Mouse (Mus musculus) heart, embryonic 15.5 days (tissue): ENCODE measurements around the gene Sgms2. TPM values are rescaled to one million over a fixed set of nuclear protein-coding genes. Genes with fewer than 3 reads are reported as not detected.

Experiments used
- ATAC-seq: fragments of 200-750 bp; cut with Nextera tagmentation; replicated peaks from 2 replicates; pipeline ENCODE4 v1.8.0; 2017; ENCODE audit warnings: low read depth, moderate TSS enrichment; ENCODE audit not compliant: insufficient number of reproducible peaks, insufficient read depth, low FRiP score
- H3K27ac ChIP-seq: fragments of 300-500 bp; sonication (generic); 2 replicates; pipeline ENCODE4 v1.5.1; 2015; ENCODE audit warnings: mild to moderate bottlenecking, inconsistent platforms
- H3K27me3 ChIP-seq: fragments of 300-500 bp; sonication (generic); 2 replicates; pipeline ENCODE4 v1.6.1; 2015; ENCODE audit warnings: inconsistent platforms
- H3K36me3 ChIP-seq: fragments of 300-500 bp; sonication (generic); 2 replicates; pipeline ENCODE4 v1.6.1; 2015; ENCODE audit warnings: mild to moderate bottlenecking, inconsistent platforms
- H3K4me1 ChIP-seq: fragments of 300-500 bp; sonication (generic); replicated peaks from 2 replicates; pipeline ENCODE4 v1.6.1; 2015; ENCODE audit warnings: inconsistent platforms
- H3K4me2 ChIP-seq: fragments of 300-500 bp; sonication (generic); 2 replicates; pipeline ENCODE4 v1.6.1; 2015; ENCODE audit warnings: inconsistent platforms, mild to moderate bottlenecking, moderate library complexity
- H3K4me3 ChIP-seq: fragments of 300-500 bp; sonication (generic); 2 replicates; pipeline ENCODE4 v1.5.1; 2015; ENCODE audit warnings: mild to moderate bottlenecking, inconsistent platforms
- H3K9ac ChIP-seq: fragments of 300-500 bp; sonication (generic); 2 replicates; pipeline ENCODE4 v1.6.1; 2015; ENCODE audit warnings: mild to moderate bottlenecking, inconsistent platforms
- H3K9me3 ChIP-seq: fragments of 300-500 bp; sonication (generic); replicated peaks from 2 replicates; pipeline ENCODE4 v1.6.1; 2016; ENCODE audit warnings: inconsistent platforms
- WGBS: fragments of 180-500 bp; shearing (Covaris S2); methylation state at CpG from one replicate; pipeline ENCODE4 v1.1.7; 2015; ENCODE audit warnings: mixed read lengths; 5-methylcytosine and 5-hydroxymethylcytosine counted together
- polyA plus RNA-seq: library from polyadenylated mRNA; unstranded; fragments of >200 nt; fragmentation: Nextera tagmentation; extraction: Ambion mirVana; gene quantifications from 2 replicates; pipeline ENCODE4 v1.2.1, GENCODE M21; 2015

The Sgms2 gene
- polyA plus RNA-seq, 1 experiment from 2014 or later = 1.8 TPM

DNA sequence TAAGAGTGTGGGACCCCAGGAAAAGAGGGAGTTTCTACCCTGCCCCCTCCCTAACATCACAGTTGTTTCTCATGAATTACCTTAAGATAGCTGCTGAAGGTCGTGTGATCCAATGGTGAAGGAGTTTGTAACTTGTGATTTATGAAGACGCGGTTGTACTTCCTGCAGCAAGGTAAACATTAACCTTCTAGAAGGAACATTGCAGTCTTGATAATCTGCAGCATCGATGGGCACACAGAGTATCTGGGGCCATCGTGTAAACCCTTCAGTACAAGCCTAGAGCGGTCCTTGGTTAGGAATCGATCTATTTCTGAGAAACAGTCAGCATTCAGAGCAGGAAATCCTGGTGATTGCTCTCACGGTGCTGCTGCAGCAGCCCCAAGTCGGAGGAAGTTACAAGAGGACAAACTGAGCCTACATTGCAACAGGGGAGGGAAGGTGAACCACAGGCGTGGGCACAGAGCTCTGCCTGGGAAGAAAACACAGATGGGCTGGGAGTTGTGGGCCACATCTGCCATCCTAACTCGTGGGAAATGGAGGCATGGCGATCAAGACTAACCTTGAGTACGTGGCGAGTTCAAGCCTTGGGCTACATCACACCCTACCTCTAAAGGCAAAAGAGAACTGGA, 13.5 kb upstream of the Sgms2 start:
- H3K27ac ChIP-seq = no peak overlapping the region
- no peaks in the 10 kb centered on the region for H3K27me3 ChIP-seq
- H3K4me3 ChIP-seq = no peak overlapping the region
- 73% methylated on average over 14 of the region's 14 CpGs for WGBS
- no peak overlapping the region for H3K4me2 ChIP-seq
- no peaks in the 10 kb centered on the region for H3K9me3 ChIP-seq
- no peak overlapping the region for H3K9ac ChIP-seq
- H3K4me1 ChIP-seq = no peaks in the 10 kb centered on the region
- no peaks in the 10 kb centered on the region for H3K36me3 ChIP-seq
- no peak for ATAC-seq

DNA sequence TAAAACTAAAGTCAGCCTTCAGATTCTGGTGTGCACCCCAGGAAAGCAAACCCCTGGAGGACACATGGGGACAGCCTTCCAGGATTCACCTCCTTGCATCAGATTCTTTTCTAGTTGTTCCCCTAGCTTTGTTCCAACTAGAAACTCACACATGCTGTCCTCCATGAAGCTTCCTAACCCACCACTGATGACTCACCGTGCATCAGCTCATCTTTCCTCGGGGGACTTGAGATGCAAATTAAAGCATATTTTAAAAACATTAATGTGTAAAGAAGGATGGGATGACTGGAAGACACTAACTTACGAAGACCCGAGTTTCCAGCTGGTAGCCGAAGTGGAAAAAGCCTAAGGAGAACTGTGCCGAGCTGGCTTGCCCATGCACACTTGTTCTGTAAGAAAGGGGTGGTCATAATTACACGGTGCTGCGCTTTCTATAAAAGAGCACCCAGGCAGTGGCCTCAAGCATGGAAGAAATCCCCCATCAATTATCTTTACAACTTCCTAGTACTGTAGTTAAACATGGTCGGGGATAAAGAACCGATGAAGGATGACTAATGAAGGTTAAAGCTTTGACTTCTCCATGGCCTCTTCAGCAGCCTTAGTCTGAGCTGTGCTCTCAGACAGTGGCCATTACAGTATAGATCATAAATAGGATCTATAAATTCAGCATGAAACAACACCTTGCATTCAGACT, 10.6 kb upstream of the Sgms2 start:
- H3K36me3 ChIP-seq = no peaks in the 10 kb centered on the region
- no peak overlapping the region for H3K9ac ChIP-seq
- H3K4me3 ChIP-seq = no peak overlapping the region
- no peak overlapping the region for H3K4me2 ChIP-seq
- H3K27ac ChIP-seq = no peak overlapping the region
- no peak for ATAC-seq
- H3K27me3 ChIP-seq = no peaks in the 10 kb centered on the region
- H3K4me1 ChIP-seq = no peaks in the 10 kb centered on the region
- WGBS = 79% methylated on average over 10 of the region's 10 CpGs
- no peaks in the 10 kb centered on the region for H3K9me3 ChIP-seq

DNA sequence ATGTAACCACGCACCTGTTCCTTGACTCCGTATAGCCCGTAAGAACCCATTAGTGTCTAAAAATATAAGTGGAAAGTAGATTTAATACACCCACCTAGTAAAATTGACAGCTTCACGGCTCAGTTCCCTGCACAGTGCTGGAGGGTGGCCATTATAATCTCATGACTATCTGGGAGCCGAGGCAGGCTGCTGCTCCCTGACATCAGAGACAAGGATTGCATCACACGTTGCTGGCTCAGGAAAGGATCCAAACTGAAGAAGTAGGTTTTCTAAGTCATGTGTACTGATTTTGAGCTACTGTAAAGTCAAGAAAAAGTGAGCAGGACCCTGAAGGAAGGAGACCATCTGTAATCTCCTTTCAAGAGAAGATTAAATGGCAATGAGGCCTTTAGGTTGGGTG, 8.4 kb upstream of the Sgms2 start:
- Histone ChIP-seq H3K9me3 (no peaks in the 10 kb centered on the region), H3K9ac (no peak overlapping the region), H3K36me3 (no peaks in the 10 kb centered on the region), H3K4me1 (no peaks in the 10 kb centered on the region), H3K4me3 (no peak overlapping the region), H3K27me3 (no peaks in the 10 kb centered on the region), H3K4me2 (no peak overlapping the region), H3K27ac (no peak overlapping the region)
- ATAC-seq = no peak
- 76% methylated on average over 6 of the region's 6 CpGs for WGBS

DNA sequence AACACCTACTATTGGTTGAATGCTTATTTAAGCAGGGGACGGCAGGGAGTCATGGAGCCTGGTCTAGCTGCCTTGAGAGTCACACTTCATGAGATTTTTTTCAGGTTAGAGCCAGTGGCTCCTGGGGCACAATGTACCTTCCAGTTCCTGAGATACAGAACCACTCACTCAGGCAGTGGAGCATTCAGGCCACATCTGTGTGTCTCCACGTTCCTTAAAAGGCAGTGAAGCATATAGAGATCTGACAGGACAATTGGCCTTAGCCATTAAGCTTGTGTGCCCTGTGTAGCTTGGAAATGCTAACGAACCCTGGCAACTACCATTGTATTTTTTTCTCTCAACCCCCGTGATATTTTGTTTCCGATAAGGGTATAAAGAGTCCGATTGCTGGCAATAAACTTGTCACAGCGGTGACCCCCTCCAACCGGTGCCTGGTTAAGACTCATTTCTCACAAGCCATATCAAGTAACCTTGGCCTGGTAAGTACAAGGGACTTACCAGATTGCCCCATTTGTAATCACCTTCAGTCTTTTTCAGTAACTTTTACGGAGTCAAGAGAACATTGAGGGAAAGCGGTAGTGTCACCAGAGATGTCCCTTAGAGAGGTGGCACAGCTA, 5.4 kb upstream of the Sgms2 start:
- Histone ChIP-seq H3K4me2 (no peak overlapping the region), H3K27me3 (peaks cover 16% of the 10 kb centered on the region), H3K36me3 (no peaks in the 10 kb centered on the region), H3K4me1 (no peaks in the 10 kb centered on the region), H3K4me3 (no peak overlapping the region), H3K9ac (no peak overlapping the region), H3K9me3 (no peaks in the 10 kb centered on the region), H3K27ac (no peak overlapping the region)
- 81% methylated on average over 10 of the region's 10 CpGs for WGBS
- no peak for ATAC-seq

DNA sequence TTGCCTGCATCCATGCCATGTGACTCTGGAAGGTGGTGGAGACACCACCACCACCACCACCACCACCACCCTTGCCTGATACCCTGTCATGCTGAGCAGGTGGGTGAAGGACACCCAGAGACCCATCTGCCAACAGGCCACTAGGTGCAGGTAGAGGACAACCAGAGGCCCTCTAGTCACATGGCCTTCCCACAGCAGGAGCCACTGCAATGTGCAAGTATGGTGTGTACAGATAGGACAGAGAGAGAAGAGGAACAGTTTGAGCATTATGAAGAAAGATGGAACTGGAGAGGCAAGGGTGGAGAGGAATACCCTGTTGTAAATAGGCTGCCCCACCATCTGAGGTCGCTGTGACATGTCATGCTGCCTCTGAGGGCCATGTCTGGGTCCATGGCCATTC, 3.9 kb upstream of the Sgms2 start:
- H3K27ac ChIP-seq = no peak overlapping the region
- no peak for ATAC-seq
- WGBS = 65% methylated on average over 1 of the region's 1 CpGs
- H3K4me1 ChIP-seq = peaks cover 7% of the 10 kb centered on the region
- no peak overlapping the region for H3K9ac ChIP-seq
- no peak overlapping the region for H3K4me2 ChIP-seq
- no peak overlapping the region for H3K4me3 ChIP-seq
- H3K27me3 ChIP-seq = peaks cover 27% of the 10 kb centered on the region
- no peaks in the 10 kb centered on the region for H3K36me3 ChIP-seq
- no peaks in the 10 kb centered on the region for H3K9me3 ChIP-seq

DNA sequence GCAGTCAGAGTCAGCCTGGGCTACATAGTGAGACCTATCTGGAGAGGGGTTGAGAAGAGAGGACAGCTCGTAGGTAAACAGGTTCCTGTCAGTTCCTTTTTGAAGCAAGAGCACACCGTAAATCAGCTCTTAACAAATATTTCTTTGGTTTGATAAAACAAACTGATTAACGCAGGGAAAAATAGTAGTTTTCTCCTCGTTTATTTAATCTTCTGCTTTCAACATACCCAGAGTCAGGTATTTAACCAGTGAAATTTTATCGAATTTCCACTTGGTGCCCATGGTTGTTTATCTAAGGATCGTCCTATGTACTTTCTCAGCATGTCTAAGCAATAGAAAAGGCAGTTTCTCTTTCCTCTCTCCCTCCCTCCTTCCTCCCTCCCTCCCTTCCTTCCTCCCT, 2.0 kb upstream of the Sgms2 start:
- ATAC-seq = no peak
- Histone ChIP-seq H3K27me3 (peaks cover 40% of the 10 kb centered on the region), H3K4me3 (no peak overlapping the region), H3K36me3 (no peaks in the 10 kb centered on the region), H3K4me2 (no peak overlapping the region), H3K4me1 (peaks cover 12% of the 10 kb centered on the region), H3K9me3 (no peaks in the 10 kb centered on the region), H3K27ac (no peak overlapping the region), H3K9ac (no peak overlapping the region)
- 48% methylated on average over 6 of the region's 6 CpGs for WGBS

DNA sequence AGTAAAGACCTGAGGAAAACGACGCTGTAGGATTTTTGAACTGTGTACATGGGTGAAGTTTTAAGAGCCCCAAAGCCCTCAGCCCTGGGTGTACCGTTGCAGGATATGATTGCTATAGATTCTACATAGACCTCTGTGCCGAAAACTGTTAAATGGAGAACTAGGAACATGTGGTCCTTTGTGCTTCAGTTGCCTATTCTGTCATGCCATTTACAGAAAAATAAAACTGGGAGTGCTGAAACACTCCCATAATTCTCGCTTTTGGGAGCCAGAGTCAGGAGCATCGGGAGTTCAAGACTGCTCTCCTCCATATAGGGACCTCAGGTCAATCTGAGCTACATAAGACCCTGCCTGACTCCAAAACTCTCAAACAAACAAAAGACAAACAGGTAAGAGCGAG, 769 bp upstream of the Sgms2 start:
- Histone ChIP-seq H3K4me3 (no peak overlapping the region), H3K9ac (no peak overlapping the region), H3K27ac (no peak overlapping the region), H3K9me3 (no peaks in the 10 kb centered on the region), H3K4me2 (no peak overlapping the region), H3K36me3 (no peaks in the 10 kb centered on the region), H3K4me1 (peaks cover 12% of the 10 kb centered on the region), H3K27me3 (peaks cover 40% of the 10 kb centered on the region)
- ATAC-seq = no peak
- WGBS = 87% methylated on average over 7 of the region's 7 CpGs

DNA sequence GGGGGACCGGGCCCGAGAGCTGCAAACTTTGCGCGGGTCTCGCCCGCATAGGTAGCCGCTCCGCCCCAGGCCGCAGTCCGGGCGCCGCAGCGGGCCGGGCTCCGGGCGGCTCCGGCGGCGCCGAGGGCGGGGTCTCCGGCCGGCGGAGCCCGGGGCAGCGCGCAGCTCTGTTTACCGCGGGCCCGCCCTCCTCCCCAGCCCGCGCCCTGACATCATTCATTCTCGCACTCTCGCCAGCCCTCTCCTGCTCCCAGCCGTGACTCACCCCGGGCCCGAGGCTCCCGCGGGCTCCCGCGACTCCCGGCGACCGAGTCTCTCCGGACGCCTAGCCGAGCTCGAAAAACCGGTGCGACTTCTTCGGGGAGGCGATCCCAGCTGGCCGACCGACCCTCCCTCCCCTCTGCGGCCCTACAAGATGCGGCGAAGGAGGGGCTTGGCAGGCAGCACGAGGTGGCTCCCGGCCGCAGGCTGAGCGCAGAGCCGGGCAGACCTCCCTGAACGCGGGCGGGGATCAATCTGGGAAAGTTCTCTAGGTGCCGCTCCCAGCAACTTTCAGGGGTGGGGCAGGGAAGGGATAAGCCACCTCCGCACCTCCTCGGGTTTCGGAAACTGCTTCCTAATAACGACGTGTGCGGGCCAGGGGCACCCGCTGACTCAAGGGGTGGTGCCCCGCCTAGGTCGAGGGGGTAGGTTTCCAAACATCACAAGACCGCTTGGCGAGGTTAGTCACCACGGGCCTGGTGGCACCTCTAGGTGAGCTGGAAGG, 885 bp downstream of the Sgms2 start:
- peak; percentile 94 for ATAC-seq
- no peak overlapping the region; the same call in 1 of the 2 replicates for H3K27ac ChIP-seq
- H3K4me1 ChIP-seq = peaks cover 12% of the 10 kb centered on the region
- peak overlapping the region; percentile 99 for H3K4me2 ChIP-seq
- peaks cover 40% of the 10 kb centered on the region for H3K27me3 ChIP-seq
- no peaks in the 10 kb centered on the region for H3K9me3 ChIP-seq
- H3K9ac ChIP-seq = peak overlapping the region; percentile 70
- H3K36me3 ChIP-seq = no peaks in the 10 kb centered on the region
- peak overlapping the region; percentile 86 for H3K4me3 ChIP-seq
- WGBS = under 1% methylated on average over 76 of the region's 78 CpGs

DNA sequence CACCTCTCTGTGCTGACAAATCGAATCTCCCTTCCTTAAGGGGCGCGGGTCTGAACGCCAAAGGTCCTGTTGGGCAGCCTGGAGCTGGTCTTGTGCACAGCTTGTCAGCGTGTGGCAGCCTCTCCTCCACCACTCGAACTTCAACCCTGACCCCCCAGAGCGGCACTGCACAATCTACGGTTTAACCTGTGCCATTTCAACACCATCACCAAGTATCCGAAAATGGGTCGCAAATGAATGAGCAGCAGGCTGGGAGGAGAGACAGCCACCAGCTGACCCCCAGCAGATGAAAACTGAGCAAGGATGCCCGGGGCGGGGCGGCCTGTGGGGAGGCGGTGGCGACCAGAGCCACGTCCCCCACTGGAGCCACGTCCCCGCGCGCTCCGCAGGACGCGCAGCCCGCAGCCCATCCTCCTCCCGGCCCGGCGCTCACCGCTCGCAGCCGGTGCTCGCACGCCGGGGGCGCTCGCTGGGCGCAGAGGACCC, 1.5 kb downstream of the Sgms2 start:
- ATAC-seq = peak; percentile 56
- H3K9ac ChIP-seq = peak overlapping the region; percentile 70
- peaks cover 12% of the 10 kb centered on the region for H3K4me1 ChIP-seq
- peak overlapping the region; percentile 99 for H3K4me2 ChIP-seq
- no peaks in the 10 kb centered on the region for H3K36me3 ChIP-seq
- H3K4me3 ChIP-seq = peak overlapping the region; percentile 86
- WGBS = 3% methylated on average over 16 of the region's 36 CpGs
- H3K9me3 ChIP-seq = no peaks in the 10 kb centered on the region
- peaks cover 40% of the 10 kb centered on the region for H3K27me3 ChIP-seq
- H3K27ac ChIP-seq = no peak overlapping the region; the same call in 1 of the 2 replicates

DNA sequence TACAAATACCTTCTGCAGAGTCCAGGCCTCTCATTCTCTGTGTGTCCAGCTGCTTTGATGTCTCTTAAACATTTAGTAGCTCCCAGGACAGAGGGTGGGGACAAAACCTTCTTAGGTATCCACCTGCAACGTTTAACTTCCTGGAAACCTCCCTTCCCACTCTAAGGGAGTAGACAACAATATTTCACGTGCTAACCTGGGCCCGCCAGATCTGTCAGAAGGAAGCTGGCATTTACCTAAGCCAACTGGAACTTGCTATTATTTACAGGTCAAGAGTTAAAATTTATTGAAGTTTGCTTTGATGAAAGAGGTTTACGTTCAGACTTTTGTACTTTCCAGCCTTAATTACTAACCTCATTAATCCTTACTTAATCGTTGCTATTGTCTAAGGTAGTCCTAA, 2.2 kb downstream of the Sgms2 start:
- Histone ChIP-seq H3K4me1 (peaks cover 12% of the 10 kb centered on the region), H3K4me3 (no peak overlapping the region), H3K27me3 (peaks cover 40% of the 10 kb centered on the region), H3K36me3 (no peaks in the 10 kb centered on the region), H3K9ac (no peak overlapping the region), H3K9me3 (no peaks in the 10 kb centered on the region), H3K4me2 (peak overlapping the region; percentile 99), H3K27ac (no peak overlapping the region)
- no peak for ATAC-seq
- WGBS = 51% methylated on average over 5 of the region's 5 CpGs

DNA sequence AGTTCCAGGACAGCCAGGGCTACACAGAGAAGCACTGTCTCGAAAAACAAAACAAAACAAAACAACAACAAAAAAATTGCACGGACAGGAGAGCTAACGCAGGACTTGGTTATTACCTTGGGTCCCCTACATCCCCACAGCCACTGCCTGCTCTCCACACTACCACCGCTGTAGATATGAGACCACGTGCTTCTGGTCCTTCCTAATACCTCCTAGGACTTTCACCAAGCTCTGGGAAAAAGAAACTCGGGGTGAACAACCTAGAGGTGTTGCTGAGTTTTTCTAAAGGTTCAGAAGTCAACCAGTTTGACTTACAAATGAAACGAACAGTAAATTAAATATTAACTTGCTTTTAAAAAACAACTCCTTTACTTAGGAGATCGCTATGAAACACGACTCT, 2.8 kb downstream of the Sgms2 start:
- Histone ChIP-seq H3K9ac (no peak overlapping the region), H3K4me2 (no peak overlapping the region), H3K36me3 (no peaks in the 10 kb centered on the region), H3K27me3 (peaks cover 40% of the 10 kb centered on the region), H3K9me3 (no peaks in the 10 kb centered on the region), H3K4me1 (peaks cover 12% of the 10 kb centered on the region), H3K4me3 (no peak overlapping the region), H3K27ac (no peak overlapping the region)
- 63% methylated on average over 9 of the region's 9 CpGs for WGBS
- no peak for ATAC-seq
